Mouse (Mus musculus) kidney, embryonic 16.5 days (tissue): ENCODE measurements around the gene Vhl. TPM values are rescaled to one million over a fixed set of nuclear protein-coding genes. Genes with fewer than 3 reads are reported as not detected.

Experiments
- polyA plus RNA-seq: library from polyadenylated mRNA; unstranded; fragments of >200 nt; fragmentation: Nextera tagmentation; extraction: Ambion mirVana; gene quantifications from 2 replicates; pipeline ENCODE4 v1.2.1, GENCODE M21; 2015

The Vhl gene
- polyA plus RNA-seq, 1 experiment from 2014 or later, result 40.7 TPM

Other genes starting within 250 kb of the Vhl start
- 63.5 and 66.7 TPM in 2 replicates for gene Tada3, start 246.1 kb upstream of the Vhl start, polyA plus RNA-seq
- gene Arpc4, start 245.8 kb upstream of the Vhl start, polyA plus RNA-seq, result 401 and 410 TPM in 2 replicates
- gene Ttll3, start 234.7 kb upstream of the Vhl start, polyA plus RNA-seq, result 3.4 and 4.4 TPM in 2 replicates
- gene Rpusd3, start 204.6 kb upstream of the Vhl start, polyA plus RNA-seq, result 31.5 and 31.7 TPM in 2 replicates
- not detected in 2 replicates for gene Cidec, start 188.2 kb upstream of the Vhl start, polyA plus RNA-seq
- 115 and 121 TPM in 2 replicates for gene Jagn1, start 181.4 kb upstream of the Vhl start, polyA plus RNA-seq
- 10.0 and 10.1 TPM in 2 replicates for gene Il17re, start 165.5 kb upstream of the Vhl start, polyA plus RNA-seq
- 18.2 and 31.0 TPM in 2 replicates for gene Il17rc, start 152.5 kb upstream of the Vhl start, polyA plus RNA-seq
- 43.4 and 45.8 TPM in 2 replicates for gene Creld1, start 140.7 kb upstream of the Vhl start, polyA plus RNA-seq
- gene Prrt3, start 122.0 kb upstream of the Vhl start, polyA plus RNA-seq, result 0.97 and 0.99 TPM in 2 replicates
- 120 and 122 TPM in 2 replicates for gene Emc3, start 92.3 kb upstream of the Vhl start, polyA plus RNA-seq
- gene Fancd2, start 92.3 kb upstream of the Vhl start, polyA plus RNA-seq, result 10.7 and 12.0 TPM in 2 replicates
- 0.68 and 1.1 TPM in 2 replicates for gene Fancd2os, start 23.2 kb upstream of the Vhl start, polyA plus RNA-seq
- gene Brk1, start 19.2 kb upstream of the Vhl start, polyA plus RNA-seq, result 221 and 224 TPM in 2 replicates
- gene Irak2, start 14.5 kb downstream of the Vhl start, polyA plus RNA-seq, result 4.4 and 5.6 TPM in 2 replicates
- gene Tatdn2, start 73.1 kb downstream of the Vhl start, polyA plus RNA-seq, result 0.72 and 0.95 TPM in 2 replicates
- gene Ghrl, start 95.9 kb downstream of the Vhl start, polyA plus RNA-seq, result 0.53 TPM in 1 of 2 replicates, not detected in the other
- gene Sec13, start 116.8 kb downstream of the Vhl start, polyA plus RNA-seq, result 274 and 297 TPM in 2 replicates